Mouse (Mus musculus): Measurements from ENCODE around the gene Gm3233. TPM values are rescaled to one million over a fixed set of nuclear protein-coding genes. Genes with fewer than 3 reads are reported as not detected.
"Not testable (repeated sequence)": the region's sequence is repeated elsewhere in the genome, so short reads cannot be mapped to it uniquely, and the experiment has no call there.

The Gm3233 gene
- polyA plus RNA-seq, 1 experiment, result not detected

- not testable (repeated sequence) for DNase-seq; H3K4me1 ChIP-seq (replicated peaks; ENCODE audit: control insufficient read depth, insufficient read depth, low read length); H3K36me3 ChIP-seq (ENCODE audit: control insufficient read depth, insufficient read depth, low read length); H3K4me3 ChIP-seq (ENCODE audit: control insufficient read depth, insufficient read depth, low read length); H3K27me3 ChIP-seq (ENCODE audit: control insufficient read depth, insufficient read depth, low read length); H3K27ac ChIP-seq (ENCODE audit: control insufficient read depth, insufficient read depth, low read length)
- WGBS, result 50% methylated on average over 1 of the region's 1 CpGs
Observed at GRCm38 (mm10) chr10:77782442-77782841, 23.0 kb upstream of the Gm3233 start, which contains the start of gene Gm3250. Gene Gm3250, minus strand, starts transcription at chr10:77782542.

- H3K27me3 ChIP-seq (ENCODE audit: control insufficient read depth, insufficient read depth, low read length); H3K27ac ChIP-seq (ENCODE audit: control insufficient read depth, insufficient read depth, low read length); H3K4me3 ChIP-seq (ENCODE audit: control insufficient read depth, insufficient read depth, low read length); H3K36me3 ChIP-seq (ENCODE audit: control insufficient read depth, insufficient read depth, low read length); DNase-seq; H3K4me1 ChIP-seq (replicated peaks; ENCODE audit: control insufficient read depth, insufficient read depth, low read length): not testable (repeated sequence)
- WGBS, result 88% methylated on average over 1 of the region's 1 CpGs
Observed at GRCm38 (mm10) chr10:77776844-77777243, 17.4 kb upstream of the Gm3233 start, which contains the start of gene Gm7138. Gene Gm7138, minus strand, starts transcription at chr10:77776944.

GRCm38 (mm10) chr10:77772142-77772541 is 12.7 kb upstream of the Gm3233 start:
- not testable (repeated sequence) for DNase-seq; H3K4me1 ChIP-seq (replicated peaks; ENCODE audit: control insufficient read depth, insufficient read depth, low read length); H3K4me3 ChIP-seq (ENCODE audit: control insufficient read depth, insufficient read depth, low read length); H3K27me3 ChIP-seq (ENCODE audit: control insufficient read depth, insufficient read depth, low read length); H3K27ac ChIP-seq (ENCODE audit: control insufficient read depth, insufficient read depth, low read length); H3K36me3 ChIP-seq (ENCODE audit: control insufficient read depth, insufficient read depth, low read length)
- WGBS, result 67% methylated on average over 3 of the region's 3 CpGs

- H3K4me3 ChIP-seq (ENCODE audit: control insufficient read depth, insufficient read depth, low read length); H3K27me3 ChIP-seq (ENCODE audit: control insufficient read depth, insufficient read depth, low read length); H3K4me1 ChIP-seq (replicated peaks; ENCODE audit: control insufficient read depth, insufficient read depth, low read length); DNase-seq; H3K36me3 ChIP-seq (ENCODE audit: control insufficient read depth, insufficient read depth, low read length); H3K27ac ChIP-seq (ENCODE audit: control insufficient read depth, insufficient read depth, low read length): not testable (repeated sequence)
- WGBS, result 86% methylated on average over 1 of the region's 1 CpGs
Observed at GRCm38 (mm10) chr10:77771225-77771624, 11.7 kb upstream of the Gm3233 start, which contains the start of gene Gm3238. Gene Gm3238, minus strand, starts transcription at chr10:77771325.

GRCm38 (mm10) chr10:77769727-77770126 is 10.2 kb upstream of the Gm3233 start:
- Histone ChIP-seq H3K4me3 (ENCODE audit: control insufficient read depth, insufficient read depth, low read length) (no peak overlapping the region), H3K36me3 (ENCODE audit: control insufficient read depth, insufficient read depth, low read length) (no peaks in the 10 kb centered on the region), H3K4me1 (replicated peaks; ENCODE audit: control insufficient read depth, insufficient read depth, low read length) (no peaks in the 10 kb centered on the region), H3K27me3 (ENCODE audit: control insufficient read depth, insufficient read depth, low read length) (no peaks in the 10 kb centered on the region), H3K27ac (ENCODE audit: control insufficient read depth, insufficient read depth, low read length) (no peak overlapping the region)
- DNase-seq, result no peak
- 86% methylated on average over 1 of the region's 1 CpGs for WGBS
- no peak for TF ChIP-seq POLR2A (IDR thresholded peaks at IDR 0.05; ENCODE audit: control insufficient read depth, extremely low read depth, insufficient read depth, low read length, poor library complexity)
- no peak for TF ChIP-seq CTCF (IDR thresholded peaks at IDR 0.05; ENCODE audit: borderline replicate concordance, control insufficient read depth, extremely low read depth, insufficient read depth, low read length, poor library complexity)

GRCm38 (mm10) chr10:77753448-77753847 is 6.0 kb downstream of the Gm3233 start:
- no peak overlapping the region for H3K4me3 ChIP-seq (ENCODE audit: control insufficient read depth, insufficient read depth, low read length)
- H3K27me3 ChIP-seq (ENCODE audit: control insufficient read depth, insufficient read depth, low read length), result no peaks in the 10 kb centered on the region
- no peak for TF ChIP-seq POLR2A (IDR thresholded peaks at IDR 0.05; ENCODE audit: control insufficient read depth, extremely low read depth, insufficient read depth, low read length, poor library complexity)
- TF ChIP-seq CTCF (IDR thresholded peaks at IDR 0.05; ENCODE audit: borderline replicate concordance, control insufficient read depth, extremely low read depth, insufficient read depth, low read length, poor library complexity), result no peak
- no peak for DNase-seq
- H3K27ac ChIP-seq (ENCODE audit: control insufficient read depth, insufficient read depth, low read length), result no peak overlapping the region
- no peaks in the 10 kb centered on the region for H3K4me1 ChIP-seq (replicated peaks; ENCODE audit: control insufficient read depth, insufficient read depth, low read length)
- no peaks in the 10 kb centered on the region for H3K36me3 ChIP-seq (ENCODE audit: control insufficient read depth, insufficient read depth, low read length)

- DNase-seq; H3K27ac ChIP-seq (ENCODE audit: control insufficient read depth, insufficient read depth, low read length); H3K4me1 ChIP-seq (replicated peaks; ENCODE audit: control insufficient read depth, insufficient read depth, low read length); H3K27me3 ChIP-seq (ENCODE audit: control insufficient read depth, insufficient read depth, low read length); H3K36me3 ChIP-seq (ENCODE audit: control insufficient read depth, insufficient read depth, low read length); H3K4me3 ChIP-seq (ENCODE audit: control insufficient read depth, insufficient read depth, low read length): not testable (repeated sequence)
- 53% methylated on average over 3 of the region's 3 CpGs for WGBS
Observed at GRCm38 (mm10) chr10:77752312-77752711, 7.2 kb downstream of the Gm3233 start.

GRCm38 (mm10) chr10:77751254-77751653 is 8.2 kb downstream of the Gm3233 start, which contains the start of gene Gm9736:
Gene Gm9736, minus strand, starts transcription at chr10:77751354.
- not testable (repeated sequence) for H3K36me3 ChIP-seq (ENCODE audit: control insufficient read depth, insufficient read depth, low read length); H3K4me3 ChIP-seq (ENCODE audit: control insufficient read depth, insufficient read depth, low read length); DNase-seq; H3K27ac ChIP-seq (ENCODE audit: control insufficient read depth, insufficient read depth, low read length); H3K27me3 ChIP-seq (ENCODE audit: control insufficient read depth, insufficient read depth, low read length); H3K4me1 ChIP-seq (replicated peaks; ENCODE audit: control insufficient read depth, insufficient read depth, low read length)
- 52% methylated on average over 1 of the region's 1 CpGs for WGBS

- 96% methylated on average over 1 of the region's 1 CpGs for WGBS
- not testable (repeated sequence) for H3K4me3 ChIP-seq (ENCODE audit: control insufficient read depth, insufficient read depth, low read length); H3K36me3 ChIP-seq (ENCODE audit: control insufficient read depth, insufficient read depth, low read length); H3K27me3 ChIP-seq (ENCODE audit: control insufficient read depth, insufficient read depth, low read length); H3K4me1 ChIP-seq (replicated peaks; ENCODE audit: control insufficient read depth, insufficient read depth, low read length); DNase-seq; H3K27ac ChIP-seq (ENCODE audit: control insufficient read depth, insufficient read depth, low read length)
Observed at GRCm38 (mm10) chr10:77750686-77751085, 8.8 kb downstream of the Gm3233 start.

GRCm38 (mm10) chr10:77741924-77742688 is 17.4 kb downstream of the Gm3233 start, which contains the start of gene Gm18596:
Gene Gm18596, minus strand, starts transcription at chr10:77742638.
- not testable (repeated sequence) for DNase-seq; H3K27me3 ChIP-seq (ENCODE audit: control insufficient read depth, insufficient read depth, low read length)
- WGBS, result 75% methylated on average over 5 of the region's 5 CpGs

More at GRCm38 (mm10) chr10:77741924-77742688, 17.4 kb downstream of the Gm3233 start, which contains the start of gene Gm18596:
- not testable (repeated sequence) for H3K36me3 ChIP-seq (ENCODE audit: control insufficient read depth, insufficient read depth, low read length); H3K4me3 ChIP-seq (ENCODE audit: control insufficient read depth, insufficient read depth, low read length); H3K27ac ChIP-seq (ENCODE audit: control insufficient read depth, insufficient read depth, low read length); H3K4me1 ChIP-seq (replicated peaks; ENCODE audit: control insufficient read depth, insufficient read depth, low read length)
